Mouse (Mus musculus) stomach, postnatal 0 days (tissue): ENCODE results near the gene Git1.

ENCODE experiments used
- CTCF ChIP-seq: IDR thresholded peaks from 2 replicates; pipeline ENCODE4 v1.5.1; 2016; ENCODE audit warnings: antibody characterized with exemption, low read depth, mild to moderate bottlenecking, moderate library complexity
- EP300 ChIP-seq: optimal IDR thresholded peaks from 2 replicates; pipeline ENCODE3; 2016; ENCODE audit warnings: antibody characterized with exemption

DNA sequence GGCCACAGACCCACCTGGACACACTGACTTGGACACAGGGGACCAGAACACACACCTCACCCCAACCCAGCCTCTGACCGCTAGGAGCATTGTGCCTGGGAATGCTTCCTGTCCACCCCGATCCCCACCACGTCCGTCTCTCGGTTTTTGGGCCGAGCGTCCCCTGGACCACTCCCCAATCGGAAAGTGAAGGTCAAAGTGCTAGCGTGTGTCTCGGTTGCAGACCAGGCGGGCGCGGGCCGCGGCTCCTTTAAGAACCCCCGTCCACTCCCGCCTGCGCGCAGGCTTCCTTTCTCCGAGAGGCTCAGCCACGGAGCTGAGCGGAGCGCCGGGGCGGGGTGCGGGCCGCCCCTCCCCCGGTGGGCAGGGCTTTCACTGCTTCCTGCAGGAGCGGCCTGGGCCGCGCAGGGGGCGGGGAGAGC, 440 bp upstream of the Git1 start:
- peak; percentile 40; the same call in 1 of the 2 replicates for TF ChIP-seq CTCF
- no peak for TF ChIP-seq EP300
